Mouse (Mus musculus): ENCODE results near the gene Ykt6. TPM values are rescaled to one million over a fixed set of nuclear protein-coding genes. Genes with fewer than 3 reads are reported as not detected.
"Not testable (repeated sequence)": the region's sequence is repeated elsewhere in the genome, so short reads cannot be mapped to it uniquely, and the experiment has no call there.

The Ykt6 gene
- total RNA-seq, 1 experiment from 2014 or later: 54.4 TPM

GRCm38 (mm10) chr11:5981323-5981722 lies 25.8 kb downstream of the Ykt6 start:
- ATAC-seq (ENCODE audit: extremely low read depth, insufficient number of reproducible peaks, low FRiP score, poor library complexity, severe bottlenecking): no peak

DNA sequence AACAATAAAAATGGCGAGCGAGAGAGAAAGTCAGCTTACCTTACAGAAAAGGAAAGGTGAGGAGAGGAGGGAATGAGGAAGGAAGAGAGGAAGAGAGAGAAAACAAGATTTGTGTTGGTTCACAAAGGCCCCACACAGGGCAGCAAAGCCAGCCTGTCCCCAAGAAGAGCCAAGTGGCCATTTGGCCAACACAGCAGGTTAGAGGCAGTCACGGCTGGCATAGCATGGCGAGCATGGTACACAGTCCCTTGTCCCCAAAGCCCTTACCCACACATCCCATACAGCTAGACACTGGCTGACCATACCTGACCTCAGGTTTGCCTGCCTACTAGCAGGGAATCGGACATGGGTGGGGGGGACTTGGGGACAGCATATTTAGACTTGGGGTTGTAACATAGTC lies 28.1 kb downstream of the Ykt6 start:
- ATAC-seq (ENCODE audit: extremely low read depth, insufficient number of reproducible peaks, low FRiP score, poor library complexity, severe bottlenecking): no peak

DNA sequence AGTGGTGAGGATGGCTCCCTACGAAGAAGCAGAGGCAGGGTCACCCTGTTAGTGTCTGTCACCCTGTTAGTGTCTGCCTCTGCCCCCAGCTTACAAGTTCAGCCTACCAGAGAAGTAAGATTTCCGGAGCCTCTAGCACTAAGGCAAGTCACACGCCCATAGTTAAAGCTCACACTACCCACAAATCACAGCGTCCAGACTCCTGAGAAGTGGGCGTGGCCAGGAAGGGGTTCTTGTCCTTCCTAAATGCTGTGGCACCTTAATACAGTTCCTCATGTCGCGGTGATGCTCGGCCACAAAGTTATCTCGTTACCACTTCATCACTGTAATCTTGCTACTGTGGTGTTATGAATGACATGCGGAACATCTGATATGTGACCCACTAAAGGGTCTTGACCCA lies 32.6 kb downstream of the Ykt6 start:
- ATAC-seq (ENCODE audit: extremely low read depth, insufficient number of reproducible peaks, low FRiP score, poor library complexity, severe bottlenecking): no peak

- ATAC-seq (ENCODE audit: extremely low read depth, insufficient number of reproducible peaks, low FRiP score, poor library complexity, severe bottlenecking): no peak
Measured at GRCm38 (mm10) chr11:5989954-5990593, 34.6 kb downstream of the Ykt6 start.

GRCm38 (mm10) chr11:5990910-5991309 lies 35.4 kb downstream of the Ykt6 start:
- ATAC-seq (ENCODE audit: extremely low read depth, insufficient number of reproducible peaks, low FRiP score, poor library complexity, severe bottlenecking): no peak

DNA sequence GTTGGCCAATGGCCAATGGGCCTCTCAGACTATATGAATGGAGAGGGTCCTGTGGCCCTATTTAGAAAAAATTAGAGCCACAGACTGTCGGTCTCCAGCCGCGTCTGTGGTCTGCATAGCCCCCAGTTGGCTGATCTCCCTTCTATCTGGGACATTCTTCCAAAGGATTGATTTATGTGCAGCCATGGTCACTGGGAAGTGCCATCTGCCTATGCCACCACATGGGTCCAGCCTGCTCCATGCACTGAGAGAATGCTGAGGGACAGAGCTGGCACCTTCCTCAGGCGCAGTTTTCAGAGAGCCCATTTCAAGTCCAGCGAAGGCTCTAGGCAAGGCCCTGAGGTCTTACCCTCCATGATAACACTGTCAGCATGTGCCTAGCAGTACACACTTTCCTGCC lies 38.7 kb downstream of the Ykt6 start:
- no peak for ATAC-seq (ENCODE audit: extremely low read depth, insufficient number of reproducible peaks, low FRiP score, poor library complexity, severe bottlenecking)

DNA sequence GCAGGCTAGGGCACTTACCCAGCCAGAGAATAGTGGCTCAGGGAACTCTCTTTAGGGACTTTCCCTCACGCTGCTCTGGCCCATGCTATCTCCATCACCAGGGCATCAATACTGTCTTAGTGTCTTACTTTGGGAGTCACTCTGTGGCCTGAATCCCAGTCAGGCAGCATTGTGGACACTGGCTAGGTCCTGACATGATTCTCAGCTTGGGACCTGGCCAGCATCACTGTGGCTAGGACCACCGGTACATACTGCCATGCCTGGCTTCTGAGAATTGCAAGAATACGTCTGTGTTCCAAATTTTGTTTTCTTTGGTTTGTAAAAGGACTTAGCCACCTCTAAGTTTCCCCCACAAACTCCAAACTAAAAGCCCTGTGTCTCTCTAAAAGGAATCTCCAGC lies 39.4 kb downstream of the Ykt6 start:
- no peak for ATAC-seq (ENCODE audit: extremely low read depth, insufficient number of reproducible peaks, low FRiP score, poor library complexity, severe bottlenecking)

GRCm38 (mm10) chr11:5995989-5996388 lies 40.5 kb downstream of the Ykt6 start:
- ATAC-seq (ENCODE audit: extremely low read depth, insufficient number of reproducible peaks, low FRiP score, poor library complexity, severe bottlenecking): peak; percentile 68

DNA sequence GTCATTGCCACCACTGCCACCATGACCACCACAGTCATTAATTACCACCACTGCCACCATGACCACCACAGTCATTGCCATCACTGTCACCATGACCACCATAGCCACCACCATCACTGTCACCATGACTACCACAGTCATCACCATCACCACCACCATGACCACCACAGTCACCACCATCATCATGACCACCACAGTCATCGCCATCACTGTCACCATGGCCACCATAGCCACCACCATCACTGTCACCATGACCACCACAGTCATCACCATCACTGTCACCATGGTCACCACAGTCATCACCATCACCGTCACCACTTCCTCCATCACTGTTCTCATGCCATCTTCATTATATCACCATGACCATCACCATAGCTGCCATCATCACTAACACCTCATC lies 43.0 kb downstream of the Ykt6 start:
- no peak for ATAC-seq (ENCODE audit: extremely low read depth, insufficient number of reproducible peaks, low FRiP score, poor library complexity, severe bottlenecking)

DNA sequence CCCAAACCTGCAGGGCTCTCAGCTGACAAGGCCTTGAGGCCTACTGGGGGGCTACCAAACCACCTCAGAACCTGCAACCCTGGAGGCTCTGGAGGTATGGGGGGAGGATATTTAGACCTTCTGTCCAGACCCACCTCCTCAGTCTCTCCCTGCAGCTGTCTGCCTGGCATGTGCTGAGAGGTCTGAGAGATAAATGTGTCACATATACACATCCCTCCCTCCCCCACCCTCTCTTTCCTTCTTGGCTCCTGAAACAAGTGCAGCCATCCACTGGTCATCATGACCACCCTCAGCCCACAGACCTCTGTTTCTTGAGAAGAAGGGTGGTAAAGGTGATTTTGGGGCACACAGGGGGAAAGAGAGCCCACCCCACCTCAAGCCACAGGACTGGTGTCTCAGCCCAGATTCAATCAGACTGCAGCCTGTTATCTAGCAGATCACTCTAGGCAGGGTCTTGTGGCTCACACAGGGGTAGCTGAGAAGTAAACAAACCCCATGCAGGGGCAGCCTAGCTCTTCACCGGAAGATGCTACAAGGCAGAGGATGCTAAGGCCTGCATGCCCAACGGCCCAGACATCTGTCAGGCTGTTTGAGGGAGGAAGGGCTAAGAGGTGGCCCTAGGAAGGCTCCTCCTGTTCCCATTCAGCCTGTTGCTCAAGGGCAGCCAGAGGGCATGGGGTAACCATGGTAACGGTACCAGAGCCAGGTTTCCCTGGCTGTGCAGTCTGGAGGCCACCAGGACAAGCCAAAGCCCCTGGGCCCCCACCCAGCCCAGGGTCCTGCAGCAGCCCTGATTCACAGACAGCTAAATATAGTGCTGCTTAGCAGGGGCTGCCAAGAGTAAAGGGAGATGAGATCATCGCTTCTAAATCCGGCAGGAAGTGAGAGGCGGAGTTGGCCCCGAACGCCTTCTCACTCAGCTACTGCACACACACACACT lies 44.6 kb downstream of the Ykt6 start:
- peak; percentile 48 for ATAC-seq (ENCODE audit: extremely low read depth, insufficient number of reproducible peaks, low FRiP score, poor library complexity, severe bottlenecking)

DNA sequence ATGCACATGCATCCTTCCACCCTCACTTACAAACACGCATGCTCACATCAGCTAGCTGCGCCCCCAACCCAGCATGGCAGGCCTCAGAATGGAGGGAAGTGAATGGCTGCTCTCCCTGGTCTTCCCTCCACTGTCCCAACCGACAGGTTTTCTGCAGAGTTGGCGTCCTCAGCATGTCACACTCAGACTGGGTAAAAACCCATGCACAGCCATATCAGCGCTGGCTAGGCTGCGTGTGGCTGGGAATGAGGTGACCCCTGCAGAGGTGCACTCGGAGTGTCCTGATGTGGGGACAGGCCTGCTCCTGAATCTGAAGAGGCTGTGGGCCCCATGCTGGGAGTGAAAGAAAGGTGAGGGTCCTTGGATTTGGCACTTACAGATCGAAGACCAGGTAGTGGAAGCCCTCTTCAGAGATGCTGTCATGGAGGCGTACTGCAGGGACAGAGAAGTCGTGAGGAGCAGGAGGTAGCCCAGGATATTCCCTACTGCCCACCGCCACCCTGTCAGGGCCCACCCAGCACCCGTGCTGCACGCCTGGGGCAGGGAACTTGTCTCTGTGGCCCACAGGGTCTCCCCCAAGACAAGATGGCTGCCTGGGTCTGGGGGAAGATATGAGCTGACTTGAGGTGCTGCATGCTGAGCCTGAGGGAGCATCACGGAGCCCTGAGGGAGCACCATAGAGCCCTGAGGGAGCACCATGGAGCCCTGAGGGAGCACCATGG lies 45.6 kb downstream of the Ykt6 start:
- ATAC-seq (ENCODE audit: extremely low read depth, insufficient number of reproducible peaks, low FRiP score, poor library complexity, severe bottlenecking): no peak

- no peak for ATAC-seq (ENCODE audit: extremely low read depth, insufficient number of reproducible peaks, low FRiP score, poor library complexity, severe bottlenecking)
Measured at GRCm38 (mm10) chr11:6001981-6002649, 46.6 kb downstream of the Ykt6 start.

GRCm38 (mm10) chr11:6003046-6003639 lies 47.6 kb downstream of the Ykt6 start:
- no peak for ATAC-seq (ENCODE audit: extremely low read depth, insufficient number of reproducible peaks, low FRiP score, poor library complexity, severe bottlenecking)

DNA sequence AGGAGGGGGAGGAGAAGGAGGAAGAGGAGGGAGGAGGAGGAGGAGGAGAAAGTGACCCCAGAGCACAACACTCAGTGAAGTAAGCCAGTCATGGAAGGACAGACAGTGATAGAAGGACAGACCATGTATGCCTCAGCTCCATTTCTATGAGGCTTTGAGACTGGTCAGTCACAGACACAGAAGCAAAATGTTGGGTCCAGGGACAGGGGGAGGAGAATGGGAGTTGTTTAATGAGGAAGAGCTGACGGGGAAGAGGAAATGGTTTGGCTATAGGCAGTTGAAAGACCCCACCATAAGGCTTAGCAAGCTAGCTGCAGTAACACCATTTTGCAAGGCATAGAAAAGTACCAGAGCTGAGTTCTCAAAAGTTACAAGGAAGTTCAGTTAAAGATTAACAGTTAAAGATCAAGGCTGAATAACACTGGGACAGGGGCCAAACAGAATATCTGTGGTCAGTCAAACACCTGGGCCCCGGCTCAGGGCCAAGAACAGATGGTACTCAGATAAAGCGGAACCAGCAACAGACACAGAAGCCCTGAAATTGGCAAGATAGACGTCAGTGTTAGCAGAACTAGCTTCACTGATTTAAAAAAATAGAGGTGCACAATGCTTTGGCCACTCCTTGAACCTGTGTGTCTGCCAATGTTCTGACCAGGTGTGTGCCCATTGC lies 50.0 kb downstream of the Ykt6 start:
- ATAC-seq (ENCODE audit: extremely low read depth, insufficient number of reproducible peaks, low FRiP score, poor library complexity, severe bottlenecking): peak; percentile 30; the same call in 1 of the 2 replicates

GRCm38 (mm10) chr11:6006351-6007009 lies 51.0 kb downstream of the Ykt6 start:
- not testable (repeated sequence) for ATAC-seq (ENCODE audit: extremely low read depth, insufficient number of reproducible peaks, low FRiP score, poor library complexity, severe bottlenecking)

- ATAC-seq (ENCODE audit: extremely low read depth, insufficient number of reproducible peaks, low FRiP score, poor library complexity, severe bottlenecking): not testable (repeated sequence)
Measured at GRCm38 (mm10) chr11:6007010-6007778, 51.7 kb downstream of the Ykt6 start.

GRCm38 (mm10) chr11:6007779-6008128 lies 52.3 kb downstream of the Ykt6 start:
- not testable (repeated sequence) for ATAC-seq (ENCODE audit: extremely low read depth, insufficient number of reproducible peaks, low FRiP score, poor library complexity, severe bottlenecking)
